Mouse (Mus musculus) left cerebral cortex, adult 11 months (tissue): Measurements from ENCODE around the gene Leo1.
A peak's percentile ranks its signal among the peaks of the same experiment; 100 is the strongest.

ENCODE experiments used
- DNase-seq: peaks from one replicate; pipeline ENCODE4 v3.0.0; 2022; ENCODE audit warnings: low spot score

The Leo1 gene

DNA sequence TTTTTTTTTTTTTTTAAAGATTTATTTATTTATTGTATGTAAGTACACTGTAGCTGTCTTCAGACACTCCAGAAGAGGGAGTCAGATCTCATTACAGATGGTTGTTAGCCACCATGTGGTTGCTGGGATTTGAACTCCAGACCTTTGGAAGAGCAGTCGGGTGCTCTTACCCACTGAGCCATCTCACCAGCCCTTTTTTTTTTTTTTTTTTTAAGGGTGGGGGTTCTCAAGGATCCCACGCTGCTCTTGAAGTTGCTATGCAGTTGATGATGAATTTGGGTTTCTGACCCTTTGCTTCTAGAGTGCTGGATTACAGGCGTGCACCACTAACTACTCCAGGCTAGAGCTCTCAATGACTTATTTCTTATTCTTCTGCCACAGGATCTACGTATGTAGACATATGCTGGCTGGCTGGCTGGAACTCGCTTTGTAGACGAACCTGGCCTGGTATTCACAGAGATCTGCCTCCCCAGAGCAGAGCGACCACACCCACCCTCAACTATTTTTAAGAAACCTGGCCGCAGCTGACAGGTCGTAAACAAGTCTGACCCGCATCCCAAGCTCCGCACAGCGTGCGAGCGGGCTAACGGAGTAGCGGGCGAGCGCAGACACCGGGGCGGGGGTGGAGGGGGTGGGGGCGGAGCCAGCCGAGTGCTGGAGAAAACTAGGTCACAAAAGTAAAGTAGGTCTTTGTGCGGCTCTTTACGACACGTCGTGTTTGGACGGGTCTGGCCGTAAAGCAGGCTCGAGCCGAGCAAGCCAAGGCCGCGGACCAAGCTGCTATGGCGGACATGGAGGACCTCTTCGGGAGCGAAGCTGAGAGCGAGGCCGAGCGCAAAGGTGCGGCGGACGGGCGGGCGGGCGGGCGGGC, at the start of gene Leo1:
Leo1 (plus strand) TSS at position 729 of the 871 bp plus-strand sequence.
- DNase-seq, result peak; percentile 85

DNA sequence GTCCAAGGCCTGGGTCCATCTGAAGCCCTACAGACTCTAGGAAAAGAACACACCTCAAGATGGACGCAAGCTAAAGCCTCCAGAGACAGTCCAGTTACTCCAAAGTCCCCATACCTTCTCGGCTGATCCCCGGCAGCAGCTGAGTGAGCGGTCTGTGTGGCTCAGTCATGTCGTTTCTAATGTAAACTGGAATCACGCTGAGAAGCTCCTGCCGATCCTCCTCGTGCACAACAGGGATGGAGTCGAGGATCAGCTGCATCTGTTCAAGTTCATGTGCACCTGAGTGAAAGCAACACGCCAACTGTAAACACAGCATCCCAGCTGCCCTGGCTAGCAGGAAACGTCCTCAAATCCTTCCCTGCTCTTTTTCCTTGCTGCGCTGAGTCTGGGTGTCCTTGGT, 48.1 kb upstream of the Leo1 start:
- DNase-seq, result no peak

DNA sequence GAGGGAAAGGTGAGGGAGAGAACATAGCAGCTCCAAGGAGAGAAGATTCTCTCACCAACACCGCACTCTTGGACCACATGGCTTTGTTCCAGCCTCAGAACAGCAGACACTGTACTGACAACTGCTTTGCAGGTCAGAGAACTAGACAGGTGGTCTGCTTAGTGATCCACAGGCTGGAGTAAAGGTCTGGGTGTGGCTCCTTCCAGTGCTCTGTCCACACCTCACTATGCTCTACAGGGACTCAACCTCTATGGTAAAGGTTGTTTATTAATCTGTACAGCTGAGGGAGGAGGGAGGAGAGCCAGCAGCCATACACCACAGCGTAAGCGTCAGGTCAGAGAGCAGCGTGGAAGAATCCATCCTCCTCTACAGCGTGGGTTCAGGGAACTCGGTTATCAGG, 45.4 kb upstream of the Leo1 start:
- DNase-seq, result no peak

DNA sequence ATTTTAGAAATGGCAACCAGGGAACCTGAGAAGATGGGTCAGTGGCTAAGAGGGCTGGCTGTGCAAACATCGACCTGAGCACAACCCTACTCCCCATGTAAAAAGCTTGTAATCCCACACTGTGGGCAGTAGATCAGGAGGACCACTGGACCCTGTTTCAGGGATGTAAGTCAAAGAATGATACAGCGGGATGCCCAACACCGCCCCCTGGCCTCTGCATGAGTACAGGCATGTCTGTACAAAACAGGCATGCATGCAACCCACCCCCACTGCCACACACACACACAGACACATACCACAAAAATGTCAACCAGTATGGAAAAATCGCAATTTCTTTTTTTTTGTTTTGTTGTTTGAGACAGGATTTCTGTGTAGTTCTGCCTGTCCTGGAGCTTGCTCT, 42.3 kb upstream of the Leo1 start:
- DNase-seq, result no peak

DNA sequence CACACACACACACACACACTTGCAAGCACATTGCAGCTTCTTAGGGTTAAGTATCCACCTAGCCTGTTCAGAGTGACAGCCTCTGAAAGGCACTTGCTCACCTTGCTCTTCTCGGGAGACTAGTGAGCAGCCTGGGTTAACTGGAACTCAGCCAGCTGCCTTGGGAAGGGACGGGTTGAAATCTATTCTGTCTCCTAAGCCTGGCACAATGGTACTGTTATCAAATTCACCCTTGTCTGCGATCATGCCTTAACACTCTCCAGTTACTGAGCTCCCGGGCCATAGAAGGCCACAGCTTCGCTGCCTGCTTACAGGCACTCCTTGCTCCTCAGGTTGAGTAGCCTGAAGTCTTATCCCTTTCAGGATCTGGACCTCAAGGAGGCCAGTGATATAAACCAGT, 40.7 kb upstream of the Leo1 start:
- DNase-seq, result no peak

DNA sequence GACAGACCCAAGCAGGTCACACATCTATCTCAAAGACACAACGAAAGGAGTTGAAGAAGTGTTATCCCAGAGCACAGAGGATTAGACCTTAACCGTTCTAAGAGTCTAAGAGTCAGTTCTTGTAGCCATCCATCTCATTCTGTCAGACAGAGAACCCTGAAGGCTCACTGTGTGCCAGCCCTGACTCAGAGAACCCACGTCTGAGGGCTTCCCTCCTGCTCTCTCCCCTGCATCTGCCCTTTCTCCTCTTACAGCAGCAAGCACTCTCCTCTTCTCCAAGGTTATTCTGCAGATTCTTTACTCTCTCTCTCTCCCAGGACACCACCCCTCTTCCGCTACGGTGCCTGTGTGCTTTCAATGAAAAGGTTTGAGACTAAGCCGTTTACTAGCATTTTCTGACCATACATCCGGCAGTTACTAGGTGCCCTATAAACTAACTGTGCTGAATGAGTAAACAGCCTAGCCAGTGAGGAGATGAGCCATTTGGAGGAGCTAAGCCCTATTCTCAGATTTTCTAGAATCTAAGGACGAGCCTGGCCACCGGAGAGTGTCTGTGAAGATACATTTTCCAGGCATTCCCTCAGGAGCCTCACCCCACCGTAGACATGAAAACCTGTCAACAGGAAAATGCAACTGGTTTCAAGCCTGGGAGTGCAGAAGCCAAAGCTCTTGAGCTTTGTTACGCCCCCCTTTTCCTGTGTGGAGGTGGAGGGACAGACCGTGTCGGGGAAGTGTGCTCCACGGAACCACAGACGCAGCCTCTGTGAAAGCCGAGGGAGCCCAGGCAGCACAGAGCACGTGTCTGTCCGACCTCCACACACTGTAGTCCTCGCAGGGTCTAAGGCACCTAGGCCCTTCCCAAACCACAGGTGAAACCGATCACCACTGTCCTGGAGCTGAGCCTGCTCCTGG, 39.5 kb upstream of the Leo1 start:
- no peak for DNase-seq

DNA sequence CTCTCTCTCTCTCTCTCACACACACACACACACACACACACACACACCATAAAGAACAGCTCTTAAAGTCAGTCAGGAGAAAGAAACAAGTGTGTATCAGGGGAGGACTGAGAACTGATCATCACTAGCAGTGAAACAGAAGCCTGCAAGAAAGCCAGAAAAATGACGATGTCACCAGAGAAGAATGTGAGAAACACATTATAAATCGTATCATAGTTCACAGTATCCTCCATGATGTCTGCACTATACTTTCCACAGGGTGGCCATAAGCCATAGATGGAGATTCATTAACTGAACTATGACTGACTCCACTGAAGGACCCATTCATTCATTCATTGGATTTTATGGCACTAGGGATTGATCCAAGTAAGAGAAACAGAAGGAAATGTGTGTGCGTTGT, 37.8 kb upstream of the Leo1 start:
- no peak for DNase-seq

DNA sequence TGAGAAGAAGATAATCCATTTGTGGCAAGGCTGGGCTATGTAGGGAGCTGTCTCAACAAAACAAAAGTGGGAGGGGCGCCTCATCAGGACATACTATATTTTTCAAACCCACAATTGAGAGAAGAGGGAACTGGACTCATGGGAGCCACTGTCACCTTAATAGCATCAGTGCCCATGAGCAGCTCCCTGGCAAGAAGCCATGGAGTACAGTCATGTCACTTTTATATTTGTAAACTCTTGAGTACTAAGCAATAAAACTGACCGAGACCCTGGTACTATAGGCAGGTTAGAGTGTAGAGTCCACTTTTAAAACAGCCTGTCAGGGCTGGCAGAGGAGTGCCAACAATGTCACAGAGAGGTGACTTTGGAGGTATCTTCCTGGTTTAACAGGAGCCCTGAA, 35.2 kb upstream of the Leo1 start:
- DNase-seq, result no peak

DNA sequence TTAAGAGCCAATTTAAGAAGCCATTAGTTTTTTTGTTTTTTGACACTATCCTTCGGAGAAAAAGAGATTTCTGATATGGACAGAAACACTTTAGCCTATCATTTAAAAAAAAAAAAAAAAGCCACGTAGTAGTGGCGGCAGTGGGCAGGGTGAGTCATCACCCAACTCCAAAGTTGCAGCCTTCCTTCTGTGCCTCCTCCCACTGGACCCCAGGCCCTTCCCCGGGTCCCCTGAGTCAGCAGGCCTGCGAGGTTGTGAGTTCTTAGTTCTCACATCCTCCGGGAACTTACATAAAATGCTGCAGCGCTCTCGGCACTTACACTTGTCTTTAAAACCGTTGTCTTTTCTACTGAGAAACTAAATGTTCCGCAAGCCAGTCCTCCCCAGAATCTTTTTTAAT, 33.5 kb upstream of the Leo1 start:
- DNase-seq, result peak; percentile 25

DNA sequence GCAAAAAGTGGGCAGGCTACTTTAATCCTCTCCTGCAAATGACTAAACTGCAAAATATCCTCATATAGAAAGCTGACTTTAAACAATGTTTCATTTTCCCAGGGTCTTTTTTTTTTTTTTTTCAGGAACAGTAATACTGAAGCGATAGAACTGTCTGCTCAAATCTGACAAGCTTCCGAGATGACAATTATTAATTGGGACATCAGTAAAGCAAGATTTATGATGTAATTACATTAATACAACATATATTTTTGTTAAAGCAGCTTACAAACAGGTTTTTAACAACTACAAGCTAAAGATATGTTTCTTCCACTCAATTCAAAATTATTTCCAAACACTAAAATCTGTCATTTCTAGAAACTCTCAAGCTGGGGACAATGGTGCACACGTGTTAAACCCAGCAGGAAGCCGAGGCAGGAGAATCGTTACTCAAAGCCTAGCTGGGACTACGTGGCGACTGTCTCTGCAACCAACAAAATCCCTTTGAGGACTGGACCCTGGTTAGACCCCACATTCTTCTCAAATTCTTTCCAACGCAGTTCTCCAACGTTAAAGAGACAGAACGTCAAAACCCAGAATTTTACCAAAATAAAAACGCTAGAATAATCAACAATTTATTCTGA, 33.0 kb upstream of the Leo1 start:
- no peak for DNase-seq

DNA sequence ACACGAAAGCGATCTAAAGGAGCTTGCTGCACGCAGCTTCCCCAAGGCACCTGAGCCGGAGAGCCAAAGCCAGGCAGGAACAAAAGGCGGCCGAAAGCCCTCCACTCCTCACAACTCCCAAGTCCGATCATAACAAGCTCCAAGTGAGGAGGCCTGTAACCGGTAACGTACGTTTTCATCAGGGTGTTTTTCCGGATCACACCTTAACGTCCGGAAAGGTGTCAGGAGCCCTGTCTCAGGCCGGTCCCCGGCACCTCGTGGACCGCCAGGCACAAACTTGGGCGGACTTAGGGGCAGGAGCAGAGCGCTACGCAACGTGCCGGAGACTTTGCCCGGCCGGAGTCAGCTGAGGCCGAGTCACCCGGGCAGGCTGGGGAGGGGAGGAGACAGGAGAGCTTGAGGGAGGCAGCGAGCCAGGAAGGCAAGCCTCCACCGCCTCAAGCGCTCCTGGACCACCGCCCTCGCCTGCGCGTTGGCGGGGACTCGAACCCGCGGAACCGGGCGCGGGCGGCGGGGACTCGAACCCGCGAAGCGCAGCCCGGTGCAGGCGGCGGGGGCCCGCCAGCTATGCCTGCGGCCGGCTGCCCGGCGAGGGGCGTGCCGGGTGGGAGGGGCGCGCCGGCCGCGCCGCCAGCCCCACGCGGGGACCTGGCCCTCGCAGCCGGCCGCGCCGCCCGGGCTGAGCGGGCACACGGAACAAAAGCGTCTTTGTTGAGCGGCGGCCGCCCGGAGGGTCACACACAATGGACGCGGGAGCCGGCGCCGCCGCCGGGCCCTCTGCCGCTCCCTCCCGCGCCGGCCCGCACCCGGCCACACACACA, 32.1 kb upstream of the Leo1 start:
- peak; percentile 34 for DNase-seq

DNA sequence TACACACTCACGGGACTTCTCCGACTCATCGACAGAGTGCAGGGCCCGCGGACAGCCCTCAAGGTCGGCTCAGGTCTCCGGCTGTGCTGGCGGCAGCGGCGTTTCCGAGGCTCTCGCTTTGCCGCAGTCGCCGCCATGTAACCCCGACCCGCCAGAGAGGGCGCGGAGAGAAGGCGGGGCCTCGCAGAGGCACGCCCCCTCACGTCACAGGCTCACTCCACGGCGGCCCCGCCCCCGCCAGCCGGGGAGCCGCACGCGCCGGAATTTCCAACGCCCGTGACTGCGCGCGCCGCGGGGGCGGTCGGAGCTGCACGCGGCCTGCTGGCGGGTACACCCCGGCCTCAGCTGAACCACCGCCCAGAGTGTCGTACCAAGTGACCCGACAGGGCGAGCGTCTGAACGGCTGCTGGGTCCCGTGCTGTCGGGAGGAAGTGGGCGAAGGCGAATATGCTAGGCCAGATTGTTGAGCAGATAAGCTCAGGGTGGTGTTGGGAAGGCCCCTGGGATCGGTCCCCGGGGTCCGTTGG, 31.4 kb upstream of the Leo1 start, which contains the start of gene Mapk6:
Mapk6 (minus strand) TSS at position 154 of the 527 bp plus-strand sequence.
- peak; percentile 96 for DNase-seq

DNA sequence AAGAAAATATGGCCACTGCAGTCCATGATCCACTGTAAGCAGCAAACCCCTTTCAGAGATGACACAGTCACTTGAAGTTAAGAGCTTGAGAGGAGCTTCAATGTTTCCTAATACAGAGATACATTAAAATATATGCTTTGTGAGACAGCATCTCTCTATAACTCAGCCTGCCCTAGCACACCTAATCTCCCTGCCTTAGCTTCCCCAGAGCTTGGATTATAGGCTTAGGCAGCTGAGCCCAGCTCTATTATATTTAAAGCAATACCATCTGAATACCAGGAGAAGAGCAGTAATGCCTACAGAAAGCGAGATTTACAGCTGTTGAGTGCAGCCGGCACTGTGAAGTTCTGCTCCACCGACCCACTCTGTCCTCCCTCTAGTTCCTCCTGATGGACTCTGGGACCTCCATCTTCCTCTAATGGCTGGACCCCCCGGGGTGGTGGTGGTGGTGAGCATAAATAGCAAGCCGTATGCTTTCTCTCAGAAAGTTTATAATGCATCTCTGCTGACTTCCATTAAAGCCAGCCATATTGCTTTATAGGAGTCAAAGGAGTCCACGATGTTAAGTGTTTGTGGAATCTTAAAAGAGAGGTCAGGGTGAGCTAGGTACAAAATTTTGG, 30.3 kb upstream of the Leo1 start:
- no peak for DNase-seq

DNA sequence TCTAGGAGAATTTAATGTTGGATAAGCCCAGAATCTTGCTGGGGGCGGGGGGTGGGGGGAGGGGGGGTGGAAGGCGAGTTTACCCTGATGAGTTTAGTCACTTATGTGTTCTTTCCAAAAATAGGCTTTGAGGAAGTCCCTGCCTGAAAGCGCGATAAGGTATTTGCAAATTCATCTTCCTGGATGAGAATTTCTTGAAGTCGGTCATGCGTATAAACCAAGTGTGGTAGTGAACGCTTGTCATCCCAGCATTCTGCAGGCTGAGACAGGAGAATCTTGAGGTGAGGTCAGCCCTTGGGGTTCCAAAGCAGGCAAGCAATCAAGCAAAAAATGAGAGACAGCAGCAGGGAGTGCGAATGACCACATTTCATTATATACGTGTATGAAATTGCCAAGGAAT, 29.7 kb upstream of the Leo1 start:
- DNase-seq, result no peak

DNA sequence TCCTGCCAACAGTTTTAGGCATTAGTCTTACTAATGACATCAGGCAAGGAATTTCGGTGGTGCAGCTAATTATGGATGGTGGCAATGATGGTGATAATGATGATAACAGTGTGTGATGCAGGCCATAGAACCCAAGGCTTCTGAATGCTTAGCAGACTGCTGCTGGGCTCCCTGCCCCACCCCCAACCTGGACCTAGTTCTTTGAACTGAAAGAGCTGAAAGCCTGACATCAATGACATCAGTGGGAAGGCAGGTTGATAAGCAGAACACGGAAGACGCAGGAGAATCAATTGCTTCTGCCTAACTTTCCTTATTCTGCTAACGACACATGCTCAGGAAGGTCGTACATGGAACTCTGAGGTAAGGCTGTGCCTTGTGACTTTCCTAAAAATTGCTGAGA, 28.1 kb upstream of the Leo1 start:
- no peak for DNase-seq

DNA sequence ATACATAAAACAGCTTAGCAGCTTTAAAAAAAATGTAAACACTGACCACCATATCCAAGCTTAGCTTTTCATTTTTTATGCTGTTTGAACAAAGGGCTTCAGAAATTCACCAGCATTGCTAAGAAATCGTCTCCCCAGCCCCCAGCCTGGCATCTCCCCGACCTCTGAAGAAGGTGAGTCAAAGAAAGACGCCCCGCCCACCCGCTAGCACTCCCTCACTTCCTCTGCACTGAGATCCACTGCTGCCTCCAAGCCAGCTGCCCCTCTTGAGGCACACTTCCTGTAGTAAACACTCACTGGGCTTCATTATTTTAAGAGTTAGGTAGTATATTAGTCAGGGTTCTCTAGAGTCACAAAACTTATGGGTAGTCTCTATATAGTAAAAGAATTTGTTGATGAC, 27.1 kb upstream of the Leo1 start:
- DNase-seq, result no peak

DNA sequence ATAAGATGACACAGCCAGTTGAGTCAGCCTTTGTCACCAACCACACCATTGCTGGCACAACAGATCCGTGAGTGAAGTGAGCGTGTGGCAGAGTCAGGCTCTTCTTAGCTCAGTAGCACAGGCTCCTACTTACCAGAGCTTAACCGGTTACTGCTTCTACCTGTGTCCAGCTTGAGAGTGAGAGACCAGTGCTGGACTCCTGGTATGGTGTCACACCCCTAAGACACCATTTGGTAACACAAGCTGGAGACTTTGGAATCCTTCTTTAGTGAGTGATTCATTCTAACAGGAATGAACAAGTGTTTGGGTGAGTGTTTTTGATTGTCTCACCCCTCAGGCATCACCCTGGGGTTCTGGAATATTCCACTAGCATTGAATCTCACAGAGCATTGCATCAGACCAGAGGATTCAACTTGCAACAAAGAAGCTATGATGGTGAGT, 19.1 kb upstream of the Leo1 start:
- DNase-seq, result no peak

DNA sequence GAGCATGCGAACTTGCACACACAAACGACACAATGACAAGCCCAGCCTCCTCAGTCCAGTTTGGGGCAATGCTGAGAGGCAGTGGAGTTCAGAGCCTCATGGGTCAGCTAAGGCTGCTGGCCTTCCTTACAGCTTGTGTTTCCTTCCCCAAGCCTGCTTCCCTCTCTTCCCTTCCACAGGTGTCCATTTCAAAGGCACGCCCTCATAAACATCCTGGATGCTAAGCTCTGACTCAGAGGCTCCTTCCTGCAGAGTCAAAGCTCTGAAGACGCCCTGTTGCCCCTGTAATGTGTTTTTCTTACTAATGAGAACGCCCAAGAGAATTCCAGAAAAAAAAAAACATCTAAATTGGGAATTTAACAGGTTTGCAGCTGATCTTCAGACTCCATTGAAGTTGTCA, 17.6 kb upstream of the Leo1 start:
- DNase-seq, result no peak

DNA sequence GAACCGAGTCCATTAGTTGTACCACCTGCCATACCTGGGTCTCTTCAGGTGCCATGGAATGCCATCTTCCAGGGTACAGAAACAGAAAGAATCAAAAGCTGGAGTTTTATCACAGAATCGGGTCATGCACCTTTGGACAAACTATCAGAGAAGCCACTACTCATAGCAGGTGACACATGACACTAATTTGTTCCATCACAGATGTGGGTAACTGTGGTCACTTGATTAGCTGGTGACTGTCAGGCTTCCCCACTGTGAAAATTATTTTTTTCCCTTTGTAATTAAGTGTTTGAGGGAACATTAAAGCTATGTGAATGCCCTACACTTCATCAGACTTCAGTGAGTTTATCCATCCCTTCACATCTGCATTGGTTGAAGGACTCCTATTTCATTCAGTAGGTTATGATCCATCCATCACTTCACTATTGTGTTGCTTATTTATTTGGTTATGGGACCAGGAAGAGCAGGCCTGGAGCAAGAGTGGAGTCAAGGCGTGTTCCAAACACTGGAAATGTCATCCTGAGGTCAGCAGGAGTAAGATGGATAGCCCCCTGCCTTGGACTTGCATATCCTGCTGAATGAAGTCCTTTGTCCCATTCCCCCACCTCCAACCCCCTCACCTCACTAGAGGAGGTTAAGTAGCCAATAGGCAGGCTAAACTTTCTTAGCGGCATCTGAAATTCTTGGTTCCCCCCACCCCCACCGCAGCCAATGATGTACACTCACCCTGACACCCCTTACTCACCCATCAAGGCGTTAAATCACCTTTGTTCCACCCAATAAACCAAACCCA, 16.8 kb upstream of the Leo1 start:
- DNase-seq, result no peak

DNA sequence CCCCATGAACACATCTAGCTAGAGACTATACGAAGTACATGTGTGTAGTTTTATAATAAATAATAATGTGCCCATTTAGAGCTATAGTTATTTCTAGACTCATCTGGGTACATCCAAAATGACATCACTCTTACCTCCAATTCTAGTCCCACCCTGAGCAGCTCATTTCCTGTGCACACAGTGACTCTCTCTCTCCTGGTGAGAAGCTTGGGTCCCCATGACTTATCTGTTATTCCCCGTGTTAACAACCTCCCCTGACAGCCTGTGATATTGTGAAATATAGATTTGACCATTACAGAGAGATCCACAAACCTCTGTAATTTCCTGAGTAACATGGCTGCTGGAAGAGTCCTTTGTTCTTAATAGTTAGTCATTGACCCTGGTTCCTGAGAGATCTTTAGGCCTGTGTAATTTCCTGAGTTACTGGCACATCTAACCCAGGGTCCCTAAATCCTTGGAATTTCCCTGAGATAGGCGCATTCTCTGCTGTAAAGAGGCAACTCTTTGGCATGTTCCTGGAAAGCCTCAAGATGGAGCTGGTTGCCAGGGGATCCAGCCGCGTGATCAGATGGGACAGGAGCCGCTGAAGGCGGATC, 15.4 kb upstream of the Leo1 start:
- DNase-seq, result no peak
